Mouse (Mus musculus): ENCODE results near the gene Ablim1. TPM values are rescaled to one million over a fixed set of nuclear protein-coding genes. Genes with fewer than 3 reads are reported as not detected.

Gene Ablim1
- polyA plus RNA-seq (2012) = 0.01 and 0.02 TPM in 2 replicates

- H3K4me3 ChIP-seq (replicated peaks) = peak within 1 kb of the TSS; percentile 57
- H3K27me3 ChIP-seq (ENCODE audit: control insufficient read depth) = peaks cover 28% of the 10 kb centered on the region
- no peaks in the 10 kb centered on the region for H3K36me3 ChIP-seq (ENCODE audit: control insufficient read depth)
- H3K4me1 ChIP-seq (ENCODE audit: control insufficient read depth) = peaks cover 2% of the 10 kb centered on the region; the same call in 1 of the 2 replicates
- no peaks in the 10 kb centered on the region for H3K9me3 ChIP-seq (ENCODE audit: control insufficient read depth, low read length)
- TF ChIP-seq TAL1 (IDR thresholded peaks at IDR 0.05; ENCODE audit: low read length) (no peak), GATA1 (IDR thresholded peaks at IDR 0.05; ENCODE audit: low read length) (no peak)
These were observed at the start of gene Ablim1 for GRCm38 (mm10) chr19:57314346-57315012. Ablim1 (minus strand) TSS chr19:57314919.

DNA sequence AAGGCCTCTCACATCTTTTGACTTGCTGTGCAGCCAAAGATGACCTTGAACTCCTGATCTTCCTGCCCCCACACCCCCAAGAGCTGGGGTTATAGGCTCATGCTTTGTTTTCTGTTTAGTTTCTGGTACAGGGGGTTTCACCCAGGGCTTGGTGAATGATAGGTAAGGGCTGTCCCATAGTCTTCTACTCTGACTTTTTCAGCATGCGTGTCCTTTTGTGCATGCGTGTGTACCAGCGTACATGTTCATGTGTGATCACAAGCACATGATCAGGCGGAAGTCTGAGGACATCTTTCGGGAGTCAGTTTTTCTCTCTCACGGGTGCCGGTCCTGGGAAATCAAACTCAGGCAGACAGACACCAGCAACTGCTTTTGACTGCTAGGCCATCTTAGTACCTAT lies 48.8 kb upstream of the Ablim1 start:
- Histone ChIP-seq H3K27me3 (ENCODE audit: control insufficient read depth) (no peaks in the 10 kb centered on the region), H3K9me3 (ENCODE audit: control insufficient read depth, low read length) (no peaks in the 10 kb centered on the region), H3K4me3 (replicated peaks) (no peak overlapping the region), H3K4me1 (ENCODE audit: control insufficient read depth) (peaks cover 73% of the 10 kb centered on the region), H3K36me3 (ENCODE audit: control insufficient read depth) (peaks cover 15% of the 10 kb centered on the region)
- no peak for TF ChIP-seq TAL1 (IDR thresholded peaks at IDR 0.05; ENCODE audit: low read length)
- no peak for TF ChIP-seq GATA1 (IDR thresholded peaks at IDR 0.05; ENCODE audit: low read length)

GRCm38 (mm10) chr19:57363076-57363475 lies 48.4 kb upstream of the Ablim1 start:
- TF ChIP-seq GATA1 (IDR thresholded peaks at IDR 0.05; ENCODE audit: low read length) (no peak), TAL1 (IDR thresholded peaks at IDR 0.05; ENCODE audit: low read length) (no peak)
- H3K9me3 ChIP-seq (ENCODE audit: control insufficient read depth, low read length) = no peaks in the 10 kb centered on the region
- H3K4me3 ChIP-seq (replicated peaks) = peak overlapping the region; percentile 95
- peaks cover 76% of the 10 kb centered on the region for H3K4me1 ChIP-seq (ENCODE audit: control insufficient read depth)
- H3K27me3 ChIP-seq (ENCODE audit: control insufficient read depth) = no peaks in the 10 kb centered on the region
- H3K36me3 ChIP-seq (ENCODE audit: control insufficient read depth) = peaks cover 13% of the 10 kb centered on the region

DNA sequence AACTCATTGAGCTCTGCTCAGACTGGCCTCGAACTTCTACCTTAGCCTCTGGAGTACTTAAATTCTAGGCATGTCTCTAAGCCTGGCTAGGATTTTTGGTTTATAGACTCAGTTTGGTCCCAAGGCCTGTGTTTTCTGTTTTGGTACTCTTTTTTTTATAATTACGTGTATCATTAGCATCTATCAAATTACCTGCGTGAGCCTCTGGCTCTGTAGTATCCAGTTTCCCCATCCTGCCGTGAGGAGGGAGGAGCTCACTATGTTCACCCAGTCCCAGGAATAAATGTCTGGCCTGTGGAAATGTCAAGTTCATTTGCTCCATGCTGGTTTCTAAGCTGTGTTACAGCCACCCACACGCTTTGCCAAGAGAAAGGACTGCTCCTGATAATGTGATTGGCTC lies 47.9 kb upstream of the Ablim1 start:
- peak overlapping the region; percentile 95 for H3K4me3 ChIP-seq (replicated peaks)
- H3K27me3 ChIP-seq (ENCODE audit: control insufficient read depth) = no peaks in the 10 kb centered on the region
- no peak for TF ChIP-seq GATA1 (IDR thresholded peaks at IDR 0.05; ENCODE audit: low read length)
- no peak for TF ChIP-seq TAL1 (IDR thresholded peaks at IDR 0.05; ENCODE audit: low read length)
- H3K9me3 ChIP-seq (ENCODE audit: control insufficient read depth, low read length) = no peaks in the 10 kb centered on the region
- H3K4me1 ChIP-seq (ENCODE audit: control insufficient read depth) = peaks cover 76% of the 10 kb centered on the region
- peaks cover 12% of the 10 kb centered on the region for H3K36me3 ChIP-seq (ENCODE audit: control insufficient read depth)

- Histone ChIP-seq H3K4me1 (ENCODE audit: control insufficient read depth) (peaks cover 77% of the 10 kb centered on the region), H3K36me3 (ENCODE audit: control insufficient read depth) (peaks cover 8% of the 10 kb centered on the region), H3K4me3 (replicated peaks) (peak overlapping the region; percentile 95), H3K9me3 (ENCODE audit: control insufficient read depth, low read length) (no peaks in the 10 kb centered on the region), H3K27me3 (ENCODE audit: control insufficient read depth) (no peaks in the 10 kb centered on the region)
- TF ChIP-seq GATA1 (IDR thresholded peaks at IDR 0.05; ENCODE audit: low read length) = no peak
- no peak for TF ChIP-seq TAL1 (IDR thresholded peaks at IDR 0.05; ENCODE audit: low read length)
These were observed 47.2 kb upstream of the Ablim1 start for GRCm38 (mm10) chr19:57361939-57362307.

DNA sequence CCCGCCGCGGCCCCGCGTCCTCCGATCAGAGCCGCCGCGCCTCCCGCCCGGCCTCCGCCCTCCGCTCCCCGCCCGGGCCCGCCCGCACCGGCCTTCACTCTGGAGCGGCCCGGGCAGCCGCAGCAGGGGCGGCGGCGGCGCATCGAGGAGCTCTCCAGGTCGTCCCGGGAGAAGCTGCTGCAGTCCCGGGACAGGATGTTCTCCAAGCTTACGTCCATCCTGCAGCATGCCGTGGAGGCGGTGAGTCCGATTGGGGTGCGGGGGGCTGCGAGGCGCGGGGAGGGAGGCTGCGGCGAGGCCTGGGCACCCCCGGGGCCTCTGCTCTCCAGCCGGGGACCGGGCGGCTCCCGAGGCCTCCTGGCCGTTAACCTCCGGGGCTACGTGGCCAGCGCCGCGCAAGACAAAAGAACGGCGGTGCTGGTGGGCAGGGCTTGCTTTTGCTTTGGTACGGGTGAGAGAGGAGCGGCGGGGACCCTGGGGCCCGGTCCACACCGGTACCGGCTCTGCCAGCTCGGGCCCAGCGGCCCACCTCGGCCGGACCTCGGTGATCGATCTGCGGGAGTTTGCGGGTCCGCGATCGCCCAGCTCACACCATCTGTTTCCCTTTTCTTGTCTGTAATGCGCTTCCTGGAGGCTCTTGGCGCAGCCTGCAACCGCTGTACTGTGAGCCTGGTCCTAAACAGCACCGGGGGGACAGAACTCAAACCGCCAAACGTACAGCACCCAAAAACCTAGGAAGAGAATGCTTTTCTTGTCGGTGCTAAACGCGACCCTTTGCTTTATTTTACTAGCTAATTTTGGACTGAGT lies 46.6 kb upstream of the Ablim1 start:
- peaks cover 81% of the 10 kb centered on the region for H3K4me1 ChIP-seq (ENCODE audit: control insufficient read depth)
- H3K4me3 ChIP-seq (replicated peaks) = peak overlapping the region; percentile 95
- H3K36me3 ChIP-seq (ENCODE audit: control insufficient read depth) = peaks cover 8% of the 10 kb centered on the region
- no peak for TF ChIP-seq TAL1 (IDR thresholded peaks at IDR 0.05; ENCODE audit: low read length)
- no peak for TF ChIP-seq GATA1 (IDR thresholded peaks at IDR 0.05; ENCODE audit: low read length)
- no peaks in the 10 kb centered on the region for H3K27me3 ChIP-seq (ENCODE audit: control insufficient read depth)
- no peaks in the 10 kb centered on the region for H3K9me3 ChIP-seq (ENCODE audit: control insufficient read depth, low read length)

DNA sequence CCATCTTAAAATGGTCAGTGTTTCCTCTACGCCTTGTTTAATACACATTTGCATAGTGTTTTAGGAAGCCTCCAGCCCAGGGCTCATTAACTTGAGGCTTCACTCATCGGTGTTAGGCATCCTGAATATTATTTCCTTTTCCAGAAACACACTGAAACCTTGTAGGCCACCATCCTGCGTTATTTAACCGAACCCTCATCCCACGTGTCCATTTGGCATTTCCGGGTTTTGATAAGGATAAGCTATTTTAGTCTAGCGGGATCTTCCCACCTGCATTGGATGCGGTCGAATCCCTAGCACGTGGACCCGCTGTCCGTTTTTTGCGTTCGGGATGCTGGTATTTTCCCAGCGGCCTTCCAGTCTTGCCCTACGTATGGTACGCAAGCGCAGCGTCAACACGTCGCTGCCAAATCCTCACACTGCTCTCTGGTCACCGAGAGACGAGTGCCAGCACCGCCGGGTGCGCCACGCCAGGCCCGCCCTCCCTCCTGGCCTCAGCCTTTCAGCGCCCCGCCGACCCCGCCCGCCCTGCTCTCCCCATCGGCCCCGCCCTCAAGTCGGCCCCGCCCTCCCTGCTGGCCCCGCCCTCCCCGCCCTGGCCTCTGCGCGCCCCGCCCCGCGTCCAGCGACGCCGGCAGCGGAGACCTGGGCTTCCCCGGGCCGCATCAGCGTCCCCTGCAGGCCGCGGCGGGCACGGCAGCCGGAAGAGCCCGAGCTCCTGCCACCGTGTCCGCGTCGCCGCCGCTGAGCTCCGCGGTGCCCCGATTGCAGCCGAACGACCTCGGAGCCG lies 45.8 kb upstream of the Ablim1 start, which contains the start of gene Fam160b1:
Gene Fam160b1 (plus strand): TSS at position 340 of the 790 bp plus-strand sequence.
- Histone ChIP-seq H3K36me3 (ENCODE audit: control insufficient read depth) (peaks cover 7% of the 10 kb centered on the region), H3K9me3 (ENCODE audit: control insufficient read depth, low read length) (no peaks in the 10 kb centered on the region), H3K4me3 (replicated peaks) (peak within 1 kb of the TSS; percentile 95), H3K27me3 (ENCODE audit: control insufficient read depth) (no peaks in the 10 kb centered on the region), H3K4me1 (ENCODE audit: control insufficient read depth) (peaks cover 83% of the 10 kb centered on the region)
- TF ChIP-seq GATA1 (IDR thresholded peaks at IDR 0.05; ENCODE audit: low read length) (no peak), TAL1 (IDR thresholded peaks at IDR 0.05; ENCODE audit: low read length) (no peak)

DNA sequence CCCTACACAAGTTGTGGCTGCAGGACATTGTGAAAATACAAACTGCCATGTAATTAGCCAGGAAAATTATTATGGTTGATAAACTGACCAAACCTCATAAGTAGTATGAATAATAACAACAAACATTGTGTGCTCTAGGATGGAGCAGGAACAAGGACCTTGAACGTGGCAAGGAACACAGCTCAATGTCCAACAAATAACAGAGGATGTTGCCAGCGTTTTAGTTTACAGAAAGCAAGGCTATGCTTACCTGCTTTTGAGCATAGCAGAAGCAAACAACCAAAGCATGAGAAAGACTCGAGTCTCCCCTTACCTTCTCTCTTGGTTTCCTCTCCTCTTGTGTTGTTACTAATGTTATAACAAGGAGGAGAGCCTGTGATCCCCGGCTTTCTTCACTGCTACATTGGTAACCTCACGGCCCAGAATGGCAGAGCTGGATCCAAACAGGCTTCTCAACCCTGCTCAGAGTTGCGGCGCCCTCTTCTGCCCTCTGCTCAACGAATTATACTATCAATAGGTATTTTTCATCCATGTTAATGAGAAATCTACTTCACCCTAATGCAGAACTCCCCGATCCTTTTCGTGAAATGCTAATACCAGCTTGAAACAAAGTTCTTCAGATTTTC lies 45.1 kb upstream of the Ablim1 start:
- Histone ChIP-seq H3K4me1 (ENCODE audit: control insufficient read depth) (peaks cover 78% of the 10 kb centered on the region), H3K4me3 (replicated peaks) (peak overlapping the region; percentile 95), H3K36me3 (ENCODE audit: control insufficient read depth) (peaks cover 7% of the 10 kb centered on the region), H3K27me3 (ENCODE audit: control insufficient read depth) (no peaks in the 10 kb centered on the region), H3K9me3 (ENCODE audit: control insufficient read depth, low read length) (no peaks in the 10 kb centered on the region)
- TF ChIP-seq GATA1 (IDR thresholded peaks at IDR 0.05; ENCODE audit: low read length) (no peak), TAL1 (IDR thresholded peaks at IDR 0.05; ENCODE audit: low read length) (no peak)
